ENCODE assay signal across 19 mouse cellular contexts in the genomic region with DNA sequence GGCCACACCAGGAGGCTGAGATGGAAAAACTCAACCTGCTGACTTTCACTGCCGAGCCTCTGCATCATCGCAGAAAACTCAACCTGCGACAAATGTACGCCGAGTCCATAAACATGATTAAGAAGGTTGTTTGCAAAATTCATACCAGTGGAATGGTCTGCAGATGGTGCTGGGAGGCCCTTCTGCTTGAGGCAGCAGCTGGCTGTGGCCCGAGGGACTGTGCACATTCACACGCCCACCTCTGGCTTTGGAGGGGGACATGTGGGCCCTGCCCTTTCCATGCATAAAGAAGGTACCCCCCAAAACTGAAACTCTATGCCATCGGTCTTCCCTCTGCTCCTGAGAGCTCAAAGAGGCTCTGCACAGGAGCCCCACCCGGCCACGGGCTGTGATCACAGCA.
DNase-seq lines count a peak whose midpoint lies in the region; ATAC-seq and TF ChIP-seq lines count a peak whose summit lies in the region.
"Had no signal": no experiment of that assay in that cellular context is flagged by ENCODE, and none has a peak within 500 bp of the region (broad histone marks: within the 10 kb centered on the region; RNA-seq: fewer than 3 reads in every experiment).

No protein-coding gene starts in this region.

- intact Hi-C loops in heart, postnatal 36 days (cut with DNase I): no loop called here
- intact Hi-C loops in left cerebral cortex, postnatal 36 days (cut with DNase I): no loop called here

- H3K27me3 ChIP-seq in heart, embryonic 16.5 days (ENCODE audit: control insufficient read depth, insufficient read depth, low read length): no peaks in the 10 kb centered on the region
- H3K27me3 ChIP-seq in embryonic facial prominence, embryonic 12.5 days: no peaks in the 10 kb centered on the region
- no peaks in the 10 kb centered on the region for H3K27me3 ChIP-seq in embryonic facial prominence, embryonic 15.5 days
- H3K27me3 ChIP-seq in limb, embryonic 14.5 days (ENCODE audit: control insufficient read depth, insufficient read depth, low read length): no peaks in the 10 kb centered on the region

- H3K4me2 ChIP-seq in heart, embryonic 16.5 days (ENCODE audit: low read depth, low read length): no peak overlapping the region
- no peak overlapping the region for H3K4me2 ChIP-seq in embryonic facial prominence, embryonic 12.5 days (replicated peaks)
- H3K4me2 ChIP-seq in embryonic facial prominence, embryonic 15.5 days (replicated peaks): no peak overlapping the region
- no peak overlapping the region for H3K4me2 ChIP-seq in limb, embryonic 14.5 days (replicated peaks; ENCODE audit: low read depth, low read length, severe bottlenecking)

- 0 out of 2 replicates have a peak overlapping the region, but pooled peaks have one; percentile 24 for H3K9ac ChIP-seq in heart, embryonic 16.5 days (ENCODE audit: low read length)
- H3K9ac ChIP-seq in embryonic facial prominence, embryonic 12.5 days: no peak overlapping the region
- H3K9ac ChIP-seq in embryonic facial prominence, embryonic 15.5 days: no peak overlapping the region
- 0 out of 2 replicates have a peak overlapping the region, but pooled peaks have one; percentile 2 for H3K9ac ChIP-seq in limb, embryonic 14.5 days (ENCODE audit: low read depth, low read length, severe bottlenecking)

- no peak for DNase-seq in heart, postnatal 36 days
- DNase-seq in limb, embryonic 14.5 days (ENCODE audit: low spot score): no peak
- DNase-seq in urinary bladder, postnatal 14 days (ENCODE audit: low spot score): no peak
- DNase-seq in left cerebral cortex, postnatal 36 days (ENCODE audit: low spot score in 2 of 2): no peak
- DNase-seq in kidney, postnatal 4 days: no peak
- DNase-seq: adrenal gland, adult 8-10 months; gastrocnemius, postnatal 10 days; heart, adult 11 months; kidney, adult 9 months; kidney, postnatal 25 days; liver; midbrain, embryonic 14.5 days; right cerebral cortex, postnatal 25 days; thymus, postnatal 36 days had no signal

- no peak overlapping the region; the same call in 1 of the 2 replicates for H3K27ac ChIP-seq in heart, embryonic 16.5 days (ENCODE audit: low read length)
- peak overlapping the region; percentile 51; the same call in 1 of the 2 replicates for H3K27ac ChIP-seq in embryonic facial prominence, embryonic 12.5 days
- peak overlapping the region; percentile 13 for H3K27ac ChIP-seq in embryonic facial prominence, embryonic 15.5 days (replicated peaks)
- no peak overlapping the region for H3K27ac ChIP-seq in limb, embryonic 14.5 days (replicated peaks; ENCODE audit: low read depth, low read length)
- H3K27ac ChIP-seq: hindbrain, postnatal 0 days had no signal

- WGBS in heart, embryonic 16.5 days: 75% methylated on average over 10 of the region's 10 CpGs
- WGBS in embryonic facial prominence, embryonic 12.5 days: 50% methylated on average over 10 of the region's 10 CpGs
- WGBS in embryonic facial prominence, embryonic 15.5 days: 43% methylated on average over 10 of the region's 10 CpGs
- WGBS in limb, embryonic 14.5 days: 41% methylated on average over 10 of the region's 10 CpGs

- no peak for ATAC-seq in heart, embryonic 16.5 days (replicated peaks; ENCODE audit: extremely low read depth, insufficient read depth, low FRiP score)
- ATAC-seq in embryonic facial prominence, embryonic 12.5 days (ENCODE audit: insufficient number of reproducible peaks, insufficient read depth, low FRiP score, low TSS enrichment): no peak
- ATAC-seq in embryonic facial prominence, embryonic 15.5 days (ENCODE audit: insufficient number of reproducible peaks, low FRiP score, low TSS enrichment, low read depth): no peak
- ATAC-seq in limb, embryonic 14.5 days (ENCODE audit: low FRiP score, low read depth): no peak
- ATAC-seq: hindbrain, postnatal 0 days; lung, postnatal 0 days had no signal

- no peak overlapping the region for H3K4me3 ChIP-seq in heart, embryonic 16.5 days (ENCODE audit: low read length)
- H3K4me3 ChIP-seq in embryonic facial prominence, embryonic 12.5 days: no peak overlapping the region
- H3K4me3 ChIP-seq in embryonic facial prominence, embryonic 15.5 days (replicated peaks): no peak overlapping the region
- H3K4me3 ChIP-seq in limb, embryonic 14.5 days (replicated peaks; ENCODE audit: low read length): no peak overlapping the region

- H3K9me3 ChIP-seq in heart, embryonic 16.5 days (replicated peaks; ENCODE audit: control insufficient read depth, low read length): no peaks in the 10 kb centered on the region
- H3K9me3 ChIP-seq in embryonic facial prominence, embryonic 12.5 days: no peaks in the 10 kb centered on the region
- H3K9me3 ChIP-seq in embryonic facial prominence, embryonic 15.5 days (replicated peaks): no peaks in the 10 kb centered on the region
- H3K9me3 ChIP-seq in limb, embryonic 14.5 days (ENCODE audit: control insufficient read depth, low read length): no peaks in the 10 kb centered on the region

- H3K4me1 ChIP-seq in heart, embryonic 16.5 days (ENCODE audit: control insufficient read depth, insufficient read depth, low read length): peaks cover 45% of the 10 kb centered on the region
- peaks cover 21% of the 10 kb centered on the region for H3K4me1 ChIP-seq in embryonic facial prominence, embryonic 12.5 days
- H3K4me1 ChIP-seq in embryonic facial prominence, embryonic 15.5 days: peaks cover 65% of the 10 kb centered on the region
- peaks cover 10% of the 10 kb centered on the region; the same call in 1 of the 2 replicates for H3K4me1 ChIP-seq in limb, embryonic 14.5 days (ENCODE audit: control insufficient read depth, insufficient read depth, low read length)

- no peak for TF ChIP-seq POLR2A in limb, embryonic 14.5 days (IDR thresholded peaks at IDR 0.05; ENCODE audit: borderline replicate concordance, extremely low read depth, insufficient read depth, insufficient read length)

- H3K36me3 ChIP-seq in heart, embryonic 16.5 days (ENCODE audit: control insufficient read depth, insufficient read depth): 0 out of 2 replicates have a peak, but pooled peaks cover 5% of the 10 kb centered on the region
- no peaks in the 10 kb centered on the region for H3K36me3 ChIP-seq in embryonic facial prominence, embryonic 12.5 days
- H3K36me3 ChIP-seq in embryonic facial prominence, embryonic 15.5 days: no peaks in the 10 kb centered on the region
- no peaks in the 10 kb centered on the region for H3K36me3 ChIP-seq in limb, embryonic 14.5 days (ENCODE audit: control insufficient read depth, insufficient read depth, low read length)

Comparison
In these comparisons a context has a peak if more than half of its experiments do, and no peak if none do; other contexts are left out.
1. H3K27ac ChIP-seq: peak in embryonic facial prominence, embryonic 12.5 days (single experiment) and embryonic facial prominence, embryonic 15.5 days (single experiment); none in heart, embryonic 16.5 days (single experiment) and limb, embryonic 14.5 days (single experiment).
2. H3K9ac ChIP-seq: peak in heart, embryonic 16.5 days (single experiment) and limb, embryonic 14.5 days (single experiment); none in embryonic facial prominence, embryonic 12.5 days (single experiment) and embryonic facial prominence, embryonic 15.5 days (single experiment).